Mouse (Mus musculus): ENCODE measurements around the gene Tram2. TPM values are rescaled to one million over a fixed set of nuclear protein-coding genes. Genes with fewer than 3 reads are reported as not detected.

The Tram2 gene
- polyA plus RNA-seq, 1 experiment from 2014 or later: 9.4 TPM

DNA sequence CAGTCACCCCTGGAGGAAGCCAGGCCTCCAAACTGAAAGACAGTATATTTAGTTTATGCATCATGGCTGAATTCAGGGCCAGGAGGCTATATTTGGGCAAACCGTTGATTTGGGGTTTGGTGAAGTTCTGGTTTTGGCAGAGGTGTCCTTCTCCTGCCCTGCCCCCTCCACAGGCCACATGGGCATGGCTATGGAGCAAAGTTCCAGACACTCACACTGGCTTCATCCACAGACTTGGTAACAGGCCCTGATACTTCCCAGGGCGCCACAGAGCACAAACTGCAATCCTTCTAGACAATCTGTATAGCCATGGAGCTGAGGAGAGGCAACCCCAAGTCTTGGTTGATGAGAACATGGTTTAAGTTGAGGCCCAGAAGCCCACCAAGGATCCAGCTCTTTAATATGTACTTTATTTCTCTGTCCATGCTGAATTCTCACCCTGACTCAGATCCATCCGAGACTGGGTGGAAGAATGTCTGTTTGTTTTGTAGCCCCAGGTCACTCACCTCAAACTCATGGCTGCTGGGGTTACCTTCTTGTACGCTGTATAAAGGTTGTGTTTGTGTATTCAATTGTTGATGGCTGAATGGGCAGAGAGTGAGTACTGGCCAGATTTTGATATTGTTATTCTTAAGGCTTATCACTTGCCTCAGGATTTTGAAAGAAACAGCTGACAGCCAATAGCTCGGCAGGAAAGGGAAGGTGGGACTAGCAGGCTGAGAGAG lies 19.5 kb downstream of the Tram2 start:
- Histone ChIP-seq H3K9ac (no peak overlapping the region), H3K27ac (no peak overlapping the region), H3K36me3 (peaks cover 33% of the 10 kb centered on the region), H3K4me2 (no peak overlapping the region), H3K9me3 (replicated peaks) (peaks cover 7% of the 10 kb centered on the region; the same call in 1 of the 2 replicates), H3K27me3 (no peaks in the 10 kb centered on the region), H3K4me3 (replicated peaks) (no peak overlapping the region), H3K4me1 (no peaks in the 10 kb centered on the region)
- ATAC-seq (replicated peaks; ENCODE audit: low FRiP score): no peak
- 86% methylated on average over 5 of the region's 5 CpGs for WGBS

DNA sequence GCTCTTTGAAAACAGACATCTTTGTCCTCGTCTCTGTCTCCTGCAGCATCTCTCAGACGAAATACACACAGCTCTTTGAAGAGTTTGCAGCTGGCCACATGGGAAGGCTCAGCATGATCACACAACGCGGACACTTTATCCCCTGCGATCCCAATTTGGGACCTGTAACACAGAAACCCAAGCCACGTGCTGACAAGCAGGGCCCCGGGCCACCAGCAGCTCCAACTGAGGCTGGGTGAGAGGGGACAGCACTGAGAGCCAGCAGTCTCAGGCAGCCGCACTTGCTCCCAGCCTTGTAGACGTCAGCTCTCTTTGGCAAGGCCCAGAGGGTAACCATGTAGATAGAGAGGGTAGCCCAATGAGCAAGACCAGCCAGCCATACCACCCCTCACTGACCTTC lies 26.0 kb downstream of the Tram2 start:
- Histone ChIP-seq H3K27ac (peak overlapping the region; percentile 54; the same call in 1 of the 2 replicates), H3K4me1 (peaks cover 19% of the 10 kb centered on the region), H3K36me3 (peaks cover 6% of the 10 kb centered on the region), H3K27me3 (no peaks in the 10 kb centered on the region), H3K9me3 (replicated peaks) (peaks cover under 1% of the 10 kb centered on the region; the same call in 1 of the 2 replicates), H3K4me2 (no peak overlapping the region), H3K4me3 (replicated peaks) (no peak overlapping the region), H3K9ac (no peak overlapping the region)
- ATAC-seq (replicated peaks; ENCODE audit: low FRiP score): peak; percentile 27; the same call in 1 of the 2 replicates
- 71% methylated on average over 9 of the region's 9 CpGs for WGBS

DNA sequence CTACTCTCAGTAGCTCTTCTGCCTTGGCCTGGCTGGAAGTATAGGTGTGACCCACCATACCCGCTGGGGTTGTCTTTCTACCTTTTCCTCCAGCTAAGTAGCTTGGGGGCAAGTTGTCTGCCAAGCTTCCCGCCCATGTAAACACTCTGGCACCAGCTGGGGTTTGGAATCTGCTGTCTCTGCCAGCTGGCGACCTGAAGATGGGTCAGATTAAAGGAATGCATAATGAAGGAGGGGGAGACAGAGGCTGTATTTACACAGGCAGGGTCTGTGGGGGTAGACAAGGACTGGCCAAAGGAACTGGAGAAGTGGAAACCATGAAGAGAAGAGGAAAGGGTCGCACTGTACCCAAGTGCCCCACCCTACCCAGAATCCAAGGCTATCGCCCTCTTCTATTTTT lies 26.4 kb downstream of the Tram2 start:
- no peaks in the 10 kb centered on the region for H3K27me3 ChIP-seq
- no peak overlapping the region for H3K4me3 ChIP-seq (replicated peaks)
- WGBS: 49% methylated on average over 5 of the region's 5 CpGs
- no peak overlapping the region for H3K4me2 ChIP-seq
- peaks cover 19% of the 10 kb centered on the region for H3K4me1 ChIP-seq
- peak overlapping the region; percentile 54; the same call in 1 of the 2 replicates for H3K27ac ChIP-seq
- ATAC-seq (replicated peaks; ENCODE audit: low FRiP score): peak; percentile 66
- H3K9me3 ChIP-seq (replicated peaks): no peaks in the 10 kb centered on the region
- H3K36me3 ChIP-seq: peaks cover 4% of the 10 kb centered on the region; the same call in 1 of the 2 replicates
- no peak overlapping the region for H3K9ac ChIP-seq

DNA sequence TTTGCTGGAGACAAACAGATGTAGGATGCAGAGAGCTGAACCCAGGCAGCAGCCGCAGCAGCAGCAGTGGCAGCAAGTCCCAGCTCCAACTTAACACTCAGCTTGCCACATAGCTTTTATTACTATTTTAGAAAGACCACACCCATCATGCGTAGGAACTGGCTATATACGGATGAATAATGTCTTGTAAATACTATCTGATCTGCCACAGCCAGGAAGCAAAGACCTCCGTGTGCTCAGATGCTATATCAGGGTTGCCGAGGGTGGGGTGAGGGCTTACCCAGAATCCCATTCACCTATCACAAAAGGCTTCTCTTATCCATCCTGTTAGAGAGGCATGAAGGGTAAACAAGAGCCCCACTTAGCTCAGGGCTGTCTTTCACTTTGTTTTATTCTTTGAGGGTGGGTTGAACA lies 26.9 kb downstream of the Tram2 start:
- H3K36me3 ChIP-seq: peaks cover 4% of the 10 kb centered on the region; the same call in 1 of the 2 replicates
- 51% methylated on average over 5 of the region's 5 CpGs for WGBS
- H3K4me3 ChIP-seq (replicated peaks): no peak overlapping the region
- no peak overlapping the region for H3K4me2 ChIP-seq
- H3K27ac ChIP-seq: no peak overlapping the region
- no peaks in the 10 kb centered on the region for H3K9me3 ChIP-seq (replicated peaks)
- ATAC-seq (replicated peaks; ENCODE audit: low FRiP score): no peak
- no peaks in the 10 kb centered on the region for H3K27me3 ChIP-seq
- peaks cover 19% of the 10 kb centered on the region for H3K4me1 ChIP-seq
- H3K9ac ChIP-seq: no peak overlapping the region

DNA sequence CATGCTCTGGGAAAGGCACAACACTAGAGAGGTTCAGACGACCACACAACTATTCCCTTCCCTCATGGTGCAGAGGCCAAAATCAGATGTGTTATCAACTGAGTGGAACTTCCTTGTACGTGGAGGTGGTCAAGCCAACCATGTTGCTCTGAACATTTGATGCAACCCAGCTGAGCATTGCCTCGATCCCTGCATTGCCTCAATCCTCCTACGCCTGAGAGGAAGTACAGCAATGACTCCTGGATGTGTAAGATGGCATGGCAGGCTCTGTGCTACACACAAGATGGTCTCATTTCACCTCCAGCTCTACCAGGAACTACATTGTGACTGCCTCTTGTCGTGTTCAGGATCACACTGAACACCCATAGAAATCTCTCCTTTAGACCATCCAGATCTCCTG lies 30.0 kb downstream of the Tram2 start:
- H3K4me3 ChIP-seq (replicated peaks): no peak overlapping the region
- H3K4me2 ChIP-seq: no peak overlapping the region
- no peak for ATAC-seq (replicated peaks; ENCODE audit: low FRiP score)
- H3K4me1 ChIP-seq: peaks cover 19% of the 10 kb centered on the region
- no peak overlapping the region for H3K27ac ChIP-seq
- no peaks in the 10 kb centered on the region for H3K27me3 ChIP-seq
- no peak overlapping the region for H3K9ac ChIP-seq
- 82% methylated on average over 5 of the region's 5 CpGs for WGBS
- H3K9me3 ChIP-seq (replicated peaks): no peaks in the 10 kb centered on the region
- H3K36me3 ChIP-seq: peaks cover 4% of the 10 kb centered on the region; the same call in 1 of the 2 replicates

DNA sequence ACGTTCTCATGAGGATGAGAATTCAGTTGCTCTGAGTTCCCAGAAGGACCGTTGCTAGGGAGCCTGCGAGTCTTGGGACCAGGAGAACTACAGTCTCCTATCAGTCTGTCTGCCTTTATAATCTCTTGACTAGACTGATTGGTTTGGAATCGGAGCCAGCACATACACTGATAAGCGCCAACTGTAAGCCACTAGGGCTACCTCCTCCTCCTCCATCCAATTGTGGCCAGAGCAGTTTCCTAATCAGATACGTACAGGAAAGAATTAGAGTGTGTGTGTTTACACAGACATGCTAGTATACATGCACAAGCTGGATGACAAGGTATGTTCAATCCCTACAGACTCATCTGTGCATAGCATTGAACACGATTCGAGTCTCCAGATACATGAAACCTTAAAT lies 30.6 kb downstream of the Tram2 start:
- no peak overlapping the region for H3K4me2 ChIP-seq
- ATAC-seq (replicated peaks; ENCODE audit: low FRiP score): no peak

DNA sequence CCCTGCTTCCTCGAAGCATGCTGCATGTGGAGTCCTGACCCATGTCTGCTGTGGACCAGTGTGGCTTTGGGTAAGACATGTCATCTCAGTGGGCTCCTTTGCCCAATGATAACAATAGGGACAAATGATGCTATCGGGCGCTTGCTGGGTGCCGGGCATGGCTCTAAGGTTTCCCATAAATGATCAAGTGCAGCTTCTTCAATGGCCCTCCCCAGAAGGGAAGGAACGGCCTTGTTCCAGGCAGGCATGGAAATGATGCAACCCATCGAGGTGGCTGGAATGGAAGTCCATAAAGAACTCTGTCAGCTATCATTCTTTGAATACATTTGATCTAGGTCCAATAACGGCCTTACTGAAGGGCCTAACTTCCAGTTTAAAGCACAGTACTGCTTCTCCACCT lies 36.6 kb downstream of the Tram2 start:
- Histone ChIP-seq H3K4me1 (peaks cover 17% of the 10 kb centered on the region; the same call in 1 of the 2 replicates), H3K4me3 (replicated peaks) (no peak overlapping the region), H3K36me3 (no peaks in the 10 kb centered on the region), H3K27ac (no peak overlapping the region), H3K9me3 (replicated peaks) (no peaks in the 10 kb centered on the region), H3K4me2 (no peak overlapping the region), H3K9ac (no peak overlapping the region), H3K27me3 (no peaks in the 10 kb centered on the region)
- WGBS: 89% methylated on average over 7 of the region's 7 CpGs
- ATAC-seq (replicated peaks; ENCODE audit: low FRiP score): no peak

More for the DNA sequence above, 30.6 kb downstream of the Tram2 start:
- H3K9ac ChIP-seq: no peak overlapping the region
- H3K27me3 ChIP-seq: no peaks in the 10 kb centered on the region
- H3K9me3 ChIP-seq (replicated peaks): no peaks in the 10 kb centered on the region
- peaks cover 16% of the 10 kb centered on the region for H3K4me1 ChIP-seq
- no peak overlapping the region for H3K4me3 ChIP-seq (replicated peaks)
- 84% methylated on average over 8 of the region's 8 CpGs for WGBS
- H3K36me3 ChIP-seq: peaks cover 4% of the 10 kb centered on the region; the same call in 1 of the 2 replicates
- H3K27ac ChIP-seq: no peak overlapping the region

DNA sequence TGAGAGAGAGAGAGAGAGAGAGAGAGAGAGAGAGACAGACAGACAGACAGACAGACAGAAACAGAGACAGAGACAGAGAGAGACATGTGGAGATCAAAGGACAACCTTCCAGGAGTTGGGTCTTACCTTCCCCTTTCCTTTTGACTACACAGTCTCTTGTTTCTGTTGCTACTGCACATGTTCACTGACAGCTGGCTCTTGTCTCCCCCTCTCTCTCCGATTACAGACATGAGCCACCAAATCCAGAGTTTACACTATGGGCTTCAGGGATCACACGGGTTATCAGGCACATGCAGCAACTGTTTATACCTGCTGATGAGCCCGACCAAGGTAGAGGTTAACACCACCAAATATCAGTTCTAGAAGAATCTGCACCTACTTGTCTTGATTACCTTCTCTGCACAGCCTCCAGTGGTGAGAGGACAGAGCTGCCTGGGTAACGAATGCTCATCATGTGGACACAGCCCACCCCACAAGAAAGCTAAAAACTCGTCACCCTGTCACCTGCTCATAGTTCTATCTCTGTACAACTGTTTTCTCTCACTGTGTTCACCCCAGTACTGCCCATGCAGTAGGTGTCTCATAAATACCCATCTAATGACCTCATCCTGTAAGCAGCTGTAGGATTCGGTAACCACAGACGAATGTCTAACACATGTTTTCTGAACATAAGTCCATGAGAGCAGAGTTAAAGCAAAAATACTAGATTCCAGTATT lies 38.3 kb downstream of the Tram2 start:
- Histone ChIP-seq H3K4me3 (replicated peaks) (no peak overlapping the region), H3K27ac (no peak overlapping the region), H3K36me3 (0 out of 2 replicates have a peak, but pooled peaks cover 5% of the 10 kb centered on the region), H3K4me2 (no peak overlapping the region), H3K9ac (no peak overlapping the region), H3K9me3 (replicated peaks) (no peaks in the 10 kb centered on the region), H3K27me3 (no peaks in the 10 kb centered on the region), H3K4me1 (peaks cover 17% of the 10 kb centered on the region; the same call in 1 of the 2 replicates)
- WGBS: 42% methylated on average over 7 of the region's 7 CpGs
- peak; percentile 68; the same call in 1 of the 2 replicates for ATAC-seq (replicated peaks; ENCODE audit: low FRiP score)

DNA sequence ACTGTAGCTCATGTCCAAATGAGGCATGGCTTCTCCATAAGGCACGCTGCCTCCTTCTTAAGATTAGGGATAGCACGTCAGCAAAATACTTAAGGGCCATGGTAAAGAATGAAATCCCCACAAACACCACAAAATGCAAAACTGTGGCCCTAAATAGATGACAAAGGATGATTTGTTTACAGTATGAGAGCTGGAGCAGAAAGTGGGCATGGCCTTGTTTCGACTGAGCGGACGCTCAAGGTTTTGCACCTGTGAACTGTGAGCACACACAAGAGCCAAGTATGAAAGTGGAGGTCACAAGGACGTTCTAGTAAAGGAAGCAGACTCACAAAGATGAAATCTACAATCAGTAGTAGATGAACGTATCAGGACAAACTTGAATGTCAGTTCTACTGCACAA lies 38.9 kb downstream of the Tram2 start:
- no peaks in the 10 kb centered on the region for H3K27me3 ChIP-seq
- WGBS: 81% methylated on average over 7 of the region's 7 CpGs
- H3K9ac ChIP-seq: no peak overlapping the region
- no peak for ATAC-seq (replicated peaks; ENCODE audit: low FRiP score)
- H3K9me3 ChIP-seq (replicated peaks): no peaks in the 10 kb centered on the region
- H3K27ac ChIP-seq: no peak overlapping the region
- H3K4me2 ChIP-seq: no peak overlapping the region
- no peak overlapping the region for H3K4me3 ChIP-seq (replicated peaks)
- 0 out of 2 replicates have a peak, but pooled peaks cover 5% of the 10 kb centered on the region for H3K36me3 ChIP-seq
- H3K4me1 ChIP-seq: peaks cover 17% of the 10 kb centered on the region; the same call in 1 of the 2 replicates

DNA sequence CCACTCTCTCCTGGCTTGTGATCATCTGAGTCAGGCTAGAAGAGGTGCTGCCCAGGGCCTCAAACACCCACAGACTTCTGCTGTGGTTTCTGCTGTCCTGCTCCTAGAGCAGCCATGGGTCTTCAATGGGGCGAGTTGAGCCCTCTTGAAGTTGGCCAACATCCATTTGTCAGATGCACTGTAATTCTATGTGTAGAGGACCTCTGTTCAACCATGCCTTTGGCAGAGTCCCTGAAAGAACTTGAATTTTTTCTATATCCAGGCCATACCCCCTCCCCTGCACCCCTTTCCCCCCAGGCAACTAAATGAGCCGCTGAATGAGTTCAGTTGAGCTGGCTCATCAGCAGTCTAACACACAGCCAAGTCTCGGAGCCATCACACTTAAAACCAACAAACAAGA lies 39.5 kb downstream of the Tram2 start:
- Histone ChIP-seq H3K4me2 (no peak overlapping the region), H3K27ac (no peak overlapping the region), H3K4me3 (replicated peaks) (no peak overlapping the region), H3K36me3 (0 out of 2 replicates have a peak, but pooled peaks cover 10% of the 10 kb centered on the region), H3K9ac (no peak overlapping the region), H3K9me3 (replicated peaks) (no peaks in the 10 kb centered on the region), H3K27me3 (no peaks in the 10 kb centered on the region), H3K4me1 (peaks cover 17% of the 10 kb centered on the region; the same call in 1 of the 2 replicates)
- no peak for ATAC-seq (replicated peaks; ENCODE audit: low FRiP score)
- WGBS: 94% methylated on average over 3 of the region's 3 CpGs

DNA sequence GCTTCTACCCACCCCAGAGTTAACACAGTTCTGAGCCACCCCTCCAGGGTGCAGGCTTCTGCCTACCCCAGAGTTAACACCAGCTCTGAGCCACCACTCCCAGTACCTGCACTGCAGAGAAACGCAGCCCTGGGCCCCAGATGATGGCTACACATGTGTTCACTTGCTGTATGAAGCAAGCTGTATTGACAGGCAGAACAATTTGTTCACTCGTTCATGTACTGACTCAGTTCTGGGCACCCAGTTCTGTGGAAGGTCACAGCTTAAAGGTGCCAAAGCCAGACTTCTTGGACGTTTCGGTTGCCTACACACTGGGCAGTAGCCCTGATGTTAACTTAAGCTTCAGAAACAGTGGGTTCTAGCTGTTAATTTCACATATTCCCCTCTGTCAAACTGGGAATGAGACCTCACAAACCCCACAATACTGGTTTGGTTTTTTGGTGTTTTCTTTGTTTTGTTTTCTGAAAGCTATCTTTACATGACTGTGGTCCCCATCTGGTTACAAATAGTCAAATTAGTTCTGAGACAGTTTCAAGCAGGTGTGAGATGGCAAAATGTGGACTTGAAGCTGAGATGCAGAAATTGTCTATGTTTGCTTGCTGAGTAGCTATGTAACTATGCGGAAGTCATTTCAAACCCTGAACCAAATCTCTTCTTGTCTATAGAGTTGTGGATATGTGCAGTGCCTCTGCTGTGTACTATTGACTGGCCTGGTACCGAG lies 41.0 kb downstream of the Tram2 start:
- WGBS: 86% methylated on average over 6 of the region's 6 CpGs
- no peak for ATAC-seq (replicated peaks; ENCODE audit: low FRiP score)

More for the DNA sequence above, 41.0 kb downstream of the Tram2 start:
- Histone ChIP-seq H3K36me3 (0 out of 2 replicates have a peak, but pooled peaks cover 10% of the 10 kb centered on the region), H3K9ac (no peak overlapping the region), H3K4me2 (no peak overlapping the region), H3K27me3 (no peaks in the 10 kb centered on the region), H3K4me3 (replicated peaks) (no peak overlapping the region), H3K27ac (no peak overlapping the region), H3K9me3 (replicated peaks) (no peaks in the 10 kb centered on the region), H3K4me1 (peaks cover 19% of the 10 kb centered on the region; the same call in 1 of the 2 replicates)
